Mouse (Mus musculus) monocyte, adult 2 months (primary cell): ENCODE measurements around the gene Gm10229.
"Not testable (repeated sequence)": the region's sequence is repeated elsewhere in the genome, so short reads cannot be mapped to it uniquely, and the experiment has no call there.

Experiments used
- DNase-seq, 2 experiments: peaks; one replicate each; pipeline ENCODE4 v3.0.0; 2022; ENCODE audit warnings: low spot score in 2 of 2, low read depth in 1 of 2

The Gm10229 gene

GRCm38 (mm10) chr16:89014984-89015383 is at the start of gene Gm10229:
Gene Gm10229, plus strand, starts transcription at chr16:89015284.
- not testable (repeated sequence) for DNase-seq

DNA sequence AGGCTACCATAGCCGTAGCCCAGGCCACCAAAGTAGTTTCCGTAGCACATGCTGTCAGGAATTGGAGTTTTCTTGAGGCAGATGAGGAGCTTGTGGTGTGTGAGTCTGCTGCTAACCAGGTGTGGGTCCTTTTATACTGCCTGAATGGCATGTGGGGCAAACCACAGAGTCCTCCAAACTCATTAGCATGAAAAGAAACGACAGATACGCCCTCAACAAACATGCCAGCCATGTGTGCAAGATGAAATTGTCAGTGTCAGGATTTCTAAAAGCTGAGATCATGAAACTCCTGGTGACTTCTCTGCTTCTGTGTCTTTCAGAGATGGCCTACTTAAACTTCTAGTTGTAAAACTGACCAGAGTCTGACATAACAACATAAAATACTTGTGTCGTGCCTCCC is 4.4 kb upstream of the Gm10229 start, which contains the start of gene Krtap22-2:
TSS of gene Krtap22-2 (minus strand) at position 101 of the 400 bp plus-strand sequence.
- no peak for DNase-seq

GRCm38 (mm10) chr16:89013973-89014372 is 1.1 kb upstream of the Gm10229 start:
- DNase-seq = no peak

DNA sequence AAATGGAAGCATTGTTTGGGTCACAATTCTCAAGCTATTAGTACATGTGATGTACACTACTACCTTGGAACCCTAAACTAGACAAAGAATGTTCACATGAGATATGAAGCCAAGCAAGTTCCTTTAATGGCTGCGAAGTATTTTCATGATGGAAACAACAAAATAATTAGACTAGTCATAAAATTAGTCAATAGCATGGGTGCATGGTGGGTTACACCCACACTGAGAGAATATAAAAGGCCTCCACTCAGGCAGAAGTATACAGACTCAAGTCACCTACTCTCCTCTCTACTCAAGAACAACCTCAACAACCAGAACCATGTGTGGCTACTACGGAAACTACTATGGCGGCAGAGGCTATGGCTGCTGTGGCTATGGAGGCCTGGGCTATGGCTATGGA is 16.3 kb downstream of the Gm10229 start, which contains the start of gene Krtap6-1:
TSS of gene Krtap6-1 (plus strand) at position 301 of the 400 bp plus-strand sequence.
- not testable (repeated sequence) for DNase-seq

DNA sequence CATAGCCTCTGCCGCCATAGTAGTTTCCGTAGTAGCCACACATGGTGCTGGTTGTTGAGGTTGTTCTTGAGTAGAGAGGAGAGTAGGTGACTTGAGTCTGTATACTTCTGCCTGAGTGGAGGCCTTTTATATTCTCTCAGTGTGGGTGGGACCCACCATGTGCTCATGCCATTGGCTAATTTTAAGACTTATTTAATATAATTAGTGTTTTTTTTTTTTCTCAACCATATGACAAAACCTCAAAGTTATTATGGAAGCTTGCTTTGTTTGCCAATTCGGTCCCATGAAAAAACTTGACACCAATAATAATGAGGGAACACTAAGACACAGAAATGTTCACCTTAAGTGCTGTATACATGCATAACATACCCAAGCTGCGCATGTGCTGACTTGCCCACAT is 26.3 kb downstream of the Gm10229 start, which contains the start of gene Gm10228:
TSS of gene Gm10228 (minus strand) at position 101 of the 400 bp plus-strand sequence.
- DNase-seq = not testable (repeated sequence)

DNA sequence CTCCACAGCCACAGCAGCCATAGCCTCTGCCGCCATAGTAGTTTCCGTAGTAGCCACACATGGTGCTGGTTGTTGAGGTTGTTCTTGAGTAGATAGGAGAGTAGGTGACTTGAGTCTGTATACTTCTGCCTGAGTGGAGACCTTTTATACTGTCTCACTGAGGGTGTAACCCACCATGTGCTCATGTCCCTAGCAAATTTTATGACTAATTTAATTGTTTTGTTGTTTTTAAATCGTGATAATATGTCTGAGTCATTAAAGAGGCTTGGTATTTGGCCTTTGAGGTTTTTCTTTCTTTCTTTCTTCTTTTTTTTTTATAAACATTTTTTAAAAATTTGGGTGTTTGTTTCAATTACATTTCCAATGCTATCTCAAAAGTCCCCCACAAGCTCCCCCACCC is 32.7 kb downstream of the Gm10229 start, which contains the start of gene Krtap6-5:
TSS of gene Krtap6-5 (minus strand) at position 101 of the 400 bp plus-strand sequence.
- DNase-seq = no peak

GRCm38 (mm10) chr16:89063902-89064301 is 48.8 kb downstream of the Gm10229 start, which contains the start of gene 1110025L11Rik:
Gene 1110025L11Rik, minus strand, starts transcription at chr16:89064002.
- not testable (repeated sequence) for DNase-seq
